8 mouse cellular contexts compared by ENCODE assay signal in the genomic region with DNA sequence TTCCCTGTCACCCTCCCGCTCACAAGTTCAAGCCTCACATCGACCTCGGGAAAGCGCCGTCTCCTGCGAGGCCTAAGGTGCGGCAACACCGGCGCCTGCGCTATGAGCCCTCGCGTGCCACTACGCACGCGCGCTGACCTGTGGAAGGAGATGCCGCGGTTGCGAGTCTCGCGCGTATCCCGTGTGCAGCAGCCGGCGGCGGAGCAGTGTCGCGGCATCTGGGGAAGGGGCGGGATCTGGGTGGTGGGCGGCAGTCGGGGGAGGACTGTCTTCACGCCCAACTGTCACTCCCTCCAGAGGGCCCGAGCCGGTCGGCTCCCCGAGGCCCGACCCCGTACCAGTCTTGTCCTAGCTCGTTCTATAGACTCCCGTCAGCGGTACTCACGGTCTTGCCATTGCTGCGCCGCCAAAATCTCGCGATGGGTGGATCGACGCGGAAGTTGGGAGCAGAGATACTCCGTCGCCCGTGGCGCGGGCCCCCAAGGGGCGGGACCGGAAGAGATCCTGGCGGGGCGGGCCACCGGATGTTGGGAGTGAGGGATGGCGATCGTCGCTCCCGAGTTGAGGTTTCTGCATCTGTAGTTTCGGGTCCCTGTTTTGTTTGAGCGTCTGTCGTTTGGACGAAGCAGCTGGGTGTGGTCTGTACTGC. TPM values are rescaled to one million over a fixed set of nuclear protein-coding genes. Genes with fewer than 3 reads are reported as not detected.
A peak's percentile ranks its signal among the peaks of the same experiment; 100 is the strongest.
DNase-seq lines count a peak whose midpoint lies in the region; ATAC-seq and TF ChIP-seq lines count a peak whose summit lies in the region.

Gene Thap7, minus strand, starts transcription at position 497 of the 649 bp plus-strand sequence.

- H3K9me3 ChIP-seq in hindbrain, embryonic 14.5 days (ENCODE audit: control insufficient read depth, low read length), result no peaks in the 10 kb centered on the region

- WGBS in hindbrain, embryonic 14.5 days, result under 1% methylated on average over 67 of the region's 67 CpGs

- in situ Hi-C loops in Patski (cut with MboI; ENCODE audit: low pct_unique_long_range_greater_than_20kb), result loop anchor here (5.0 kb wide), 2 partner anchors 78 to 128 kb away; partner anchors contain the start of gene Crkl

- POLR2A ChIA-PET in Patski (lab: Charles Lee), result interaction anchor here (1.4 to 2.6 kb wide), 4 partner anchors 10 to 125 kb away, joined by 3 to 10 read pairs (median 8); partner anchors contain the start of genes Lztr1, Pi4ka and Snap29

- CTCF ChIA-PET in Patski (lab: Charles Lee), result interaction anchor here (2.2 to 3.3 kb wide), 2 partner anchors 13 to 58 kb away, joined by 10 to 11 read pairs; no protein-coding TSS in a partner anchor

- peak; percentile 78 for DNase-seq in Patski (ENCODE audit: low read depth, low spot score)
- peak; percentile 97 to 98 for DNase-seq in cerebellum, postnatal 14 days
- DNase-seq in frontal cortex, postnatal 25 days (ENCODE audit: low spot score in 2 of 2), result peak; percentile 89 to 92
- peak; percentile 98 for DNase-seq in hindbrain, embryonic 14.5 days (ENCODE audit: low spot score)
- DNase-seq in layer of hippocampus, postnatal 36 days, result peak; percentile 95 to 96
- DNase-seq in lung, postnatal 36 days, result peak; percentile 97
- DNase-seq in retina, postnatal 1 day, result peak; percentile 98
- peak; percentile 92 to 94 for DNase-seq in urinary bladder, adult 18-20 months (ENCODE audit: low spot score in 2 of 2)

- peak within 1 kb of the TSS; percentile 95 for H3K9ac ChIP-seq in hindbrain, embryonic 14.5 days

- peak within 1 kb of the TSS; percentile 82 for H3K4me3 ChIP-seq in hindbrain, embryonic 14.5 days (replicated peaks; ENCODE audit: low read length)

- no peak for TF ChIP-seq CTCF in Patski (IDR thresholded peaks at IDR 0.05)

- peak within 1 kb of the TSS; percentile 97 for H3K27ac ChIP-seq in hindbrain, embryonic 14.5 days

- H3K4me1 ChIP-seq in hindbrain, embryonic 14.5 days (replicated peaks; ENCODE audit: control insufficient read depth, insufficient read depth, low read length), result peaks cover 16% of the 10 kb centered on the region

- H3K27me3 ChIP-seq in Patski, result no peaks in the 10 kb centered on the region
- H3K27me3 ChIP-seq in hindbrain, embryonic 14.5 days (ENCODE audit: control insufficient read depth, insufficient read depth, low read length), result no peaks in the 10 kb centered on the region

- H3K4me2 ChIP-seq in hindbrain, embryonic 14.5 days (replicated peaks), result peak within 1 kb of the TSS; percentile 97

- peak; percentile 91 for ATAC-seq in Patski
- ATAC-seq in hindbrain, embryonic 14.5 days (ENCODE audit: low FRiP score), result peak; percentile 96

- H3K36me3 ChIP-seq in hindbrain, embryonic 14.5 days (replicated peaks; ENCODE audit: control insufficient read depth, insufficient read depth), result peaks cover 35% of the 10 kb centered on the region

RNA-seq across cellular contexts. Expression of gene Thap7, which starts in this region (rescaled TPM):
- polyA plus RNA-seq in Patski (2021), result 40.6 TPM
- 52.0 and 58.9 TPM in 2 replicates for polyA plus RNA-seq in hindbrain, embryonic 14.5 days (2014; fragmentation: Nextera tagmentation; extraction: Ambion mirVana)
- 10 to 100 TPM; 38.6 to 44.6 TPM for total RNA-seq in layer of hippocampus, postnatal 36 days (2021)

Comparison
In these comparisons a context has a peak if more than half of its experiments do, and no peak if none do; other contexts are left out.
1. Peak in every context shown above with its lines: DNase-seq, ATAC-seq, H3K4me3 ChIP-seq and H3K27ac ChIP-seq.